Comparison of ENCODE assay signal across 11 mouse cellular contexts in the genomic region with DNA sequence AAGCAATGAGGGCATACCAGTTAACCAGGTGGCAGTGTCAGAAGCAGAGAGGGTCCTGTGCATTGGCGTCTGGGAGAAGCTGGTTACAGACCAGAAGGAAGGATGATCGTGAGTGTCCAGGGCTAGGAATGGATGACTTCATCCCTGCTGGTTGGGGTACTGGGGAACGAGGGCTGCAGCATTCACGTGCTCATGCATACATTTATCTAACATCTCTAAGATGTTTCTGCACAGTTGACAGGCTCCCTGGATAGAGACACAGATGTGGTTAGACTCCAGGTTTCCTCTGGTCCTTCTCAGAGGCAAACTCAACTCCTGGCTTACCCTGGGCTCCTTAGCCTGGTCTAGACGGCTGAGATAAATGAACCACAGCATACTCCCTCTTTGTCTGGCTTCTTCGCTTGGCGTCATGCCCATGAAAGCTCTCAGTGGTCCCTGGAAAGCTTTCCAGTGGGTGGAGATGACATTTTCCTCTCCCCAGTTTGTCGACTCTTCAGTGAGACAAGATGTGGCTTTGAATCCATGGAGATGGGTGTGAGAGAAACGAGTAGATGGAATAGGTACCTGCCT. TPM values are rescaled to one million over a fixed set of nuclear protein-coding genes. Genes with fewer than 3 reads are reported as not detected.
DNase-seq lines count a peak whose midpoint lies in the region; ATAC-seq and TF ChIP-seq lines count a peak whose summit lies in the region.
"Had no signal": no experiment of that assay in that cellular context is flagged by ENCODE, and none has a peak within 500 bp of the region (broad histone marks: within the 10 kb centered on the region; RNA-seq: fewer than 3 reads in every experiment).

No protein-coding gene starts in this region.

- no peaks in the 10 kb centered on the region for H3K9me3 ChIP-seq in lung, postnatal 0 days (ENCODE audit: low read length)
- peaks cover 4% of the 10 kb centered on the region; the same call in 1 of the 2 replicates for H3K9me3 ChIP-seq in heart, embryonic 14.5 days (ENCODE audit: control insufficient read depth, low read length)
- H3K9me3 ChIP-seq: G1E; liver, embryonic 13.5 days had no signal

- intact Hi-C loops in heart, adult 2 months (cut with DNase I): no loop called here

- 22% methylated on average over 9 of the region's 9 CpGs for WGBS in heart, adult 2 months
- 30% methylated on average over 9 of the region's 9 CpGs for WGBS in lung, postnatal 0 days
- WGBS in heart, embryonic 14.5 days: 36% methylated on average over 9 of the region's 9 CpGs

- no peaks in the 10 kb centered on the region for H3K27me3 ChIP-seq in heart, adult 2 months (ENCODE audit: control insufficient read depth, insufficient read depth, low read length)
- no peaks in the 10 kb centered on the region for H3K27me3 ChIP-seq in lung, postnatal 0 days (replicated peaks; ENCODE audit: insufficient read depth, low read length)
- peaks cover 3% of the 10 kb centered on the region; the same call in 1 of the 2 replicates for H3K27me3 ChIP-seq in heart, embryonic 14.5 days (ENCODE audit: control insufficient read depth, insufficient read depth, low read length)
- H3K27me3 ChIP-seq: liver, embryonic 13.5 days; neural tube, embryonic 12.5 days had no signal

- TF ChIP-seq POLR2A in heart, adult 2 months (IDR thresholded peaks at IDR 0.05; ENCODE audit: insufficient read depth, low read depth, low read length): no peak

- peaks cover 24% of the 10 kb centered on the region for H3K4me1 ChIP-seq in heart, adult 2 months (ENCODE audit: control insufficient read depth, insufficient read depth, low read length)
- H3K4me1 ChIP-seq in lung, postnatal 0 days (ENCODE audit: insufficient read depth, low read depth, low read length): peaks cover 28% of the 10 kb centered on the region
- H3K4me1 ChIP-seq in heart, embryonic 14.5 days (ENCODE audit: control insufficient read depth in 2 of 2, insufficient read depth in 2 of 2, low read length in 2 of 2): peaks cover 39 to 41% of the 10 kb centered on the region in 2 experiments
- H3K4me1 ChIP-seq: liver, embryonic 13.5 days had no signal

- TF ChIP-seq EP300 in heart, adult 2 months (IDR thresholded peaks at IDR 0.05; ENCODE audit: insufficient read depth, low read depth, low read length): no peak
- no peak for TF ChIP-seq EP300 in lung, postnatal 0 days (IDR thresholded peaks at IDR 0.05)

- peak in 1 of 2 experiments; percentile 20 for DNase-seq in heart, adult 2 months
- no peak for DNase-seq in heart, adult 8-10 months (ENCODE audit: low spot score)
- DNase-seq in lung, postnatal 0 days (ENCODE audit: low spot score): peak; percentile 41
- DNase-seq in lung, postnatal 25 days (ENCODE audit: low spot score): no peak
- DNase-seq in urinary bladder, postnatal 10 days (ENCODE audit: low spot score): no peak
- no peak for DNase-seq in T-cell, adult 2 months (ENCODE audit: low spot score)
- DNase-seq: liver, embryonic 13.5 days had no signal

- H3K36me3 ChIP-seq in heart, adult 2 months (ENCODE audit: control insufficient read depth, insufficient read depth, low read length): 0 out of 2 replicates have a peak, but pooled peaks cover 2% of the 10 kb centered on the region
- no peaks in the 10 kb centered on the region for H3K36me3 ChIP-seq in lung, postnatal 0 days (ENCODE audit: insufficient read depth, low read length)
- no peaks in the 10 kb centered on the region for H3K36me3 ChIP-seq in heart, embryonic 14.5 days (ENCODE audit: control insufficient read depth, insufficient read depth, low read length)
- H3K36me3 ChIP-seq: G1E; liver, embryonic 13.5 days; neural tube, embryonic 12.5 days had no signal

- no peak for ATAC-seq in lung, postnatal 0 days
- no peak for ATAC-seq in heart, embryonic 14.5 days (ENCODE audit: insufficient number of reproducible peaks, insufficient read depth, low FRiP score, low read depth)
- ATAC-seq in megakaryocyte-erythroid progenitor cell, adult 5-6 weeks (replicated peaks; ENCODE audit: low FRiP score, low TSS enrichment, poor library complexity, severe bottlenecking): peak; percentile 51

- H3K79me2 ChIP-seq in heart, adult 2 months (replicated peaks; ENCODE audit: control insufficient read depth, insufficient read depth, low read length): no peaks in the 10 kb centered on the region

- no peak for TF ChIP-seq CTCF in heart, adult 2 months (IDR thresholded peaks at IDR 0.05)
- TF ChIP-seq CTCF in lung, postnatal 0 days (IDR thresholded peaks at IDR 0.05): no peak

- H3K4me3 ChIP-seq in heart, adult 2 months: no peak overlapping the region
- no peak overlapping the region for H3K4me3 ChIP-seq in lung, postnatal 0 days (ENCODE audit: low read depth, low read length)
- no peak overlapping the region for H3K4me3 ChIP-seq in heart, embryonic 14.5 days (ENCODE audit: control insufficient read depth in 1 of 2, insufficient read depth in 1 of 2, low read depth in 1 of 2, low read length in 2 of 2)
- H3K4me3 ChIP-seq: liver, embryonic 13.5 days; neural tube, embryonic 12.5 days had no signal

- H3K4me2 ChIP-seq in lung, postnatal 0 days (replicated peaks; ENCODE audit: low read depth, low read length): no peak overlapping the region
- peak overlapping the region; percentile 26 for H3K4me2 ChIP-seq in heart, embryonic 14.5 days (ENCODE audit: low read length)
- H3K4me2 ChIP-seq: liver, embryonic 13.5 days; neural tube, embryonic 12.5 days had no signal

- peak overlapping the region; percentile 72 for H3K27ac ChIP-seq in heart, adult 2 months
- H3K27ac ChIP-seq in lung, postnatal 0 days (ENCODE audit: low read length): no peak overlapping the region
- H3K27ac ChIP-seq in heart, embryonic 14.5 days (replicated peaks in 1 of 2; ENCODE audit: control insufficient read depth in 1 of 2, insufficient read depth in 1 of 2, low read depth in 2 of 2, low read length in 2 of 2): peak overlapping the region; percentile 63 to 73; a peak in 3 of 4 replicates
- H3K27ac ChIP-seq: liver, embryonic 13.5 days; neural tube, embryonic 12.5 days had no signal

- H3K9ac ChIP-seq in heart, adult 2 months (ENCODE audit: low read depth, low read length): no peak overlapping the region
- H3K9ac ChIP-seq in lung, postnatal 0 days (replicated peaks; ENCODE audit: low read depth): no peak overlapping the region
- H3K9ac ChIP-seq in heart, embryonic 14.5 days (ENCODE audit: low read length): no peak overlapping the region
- H3K9ac ChIP-seq: liver, embryonic 13.5 days; neural tube, embryonic 12.5 days had no signal

RNA-seq across cellular contexts. Expression of gene 1700029H14Rik, which starts 30.6 kb away (rescaled TPM):
- not detected for total RNA-seq in heart, adult 2 months (2021)
- 0.32 and 0.45 TPM in 2 replicates for polyA plus RNA-seq in heart, adult 2 months (2012; rRNA removed)
- total RNA-seq in heart, adult 8-10 months (2022): not detected
- polyA plus RNA-seq in lung, postnatal 0 days (2015; fragmentation: Nextera tagmentation; extraction: Ambion mirVana): not detected in 2 replicates
- polyA plus RNA-seq in heart, embryonic 14.5 days (2014; fragmentation: Nextera tagmentation; extraction: Ambion mirVana): not detected in 2 replicates
- total RNA-seq in megakaryocyte-erythroid progenitor cell, adult 5-6 weeks (2014; fragmentation: Nextera tagmentation): not detected in 2 replicates
- total RNA-seq in megakaryocyte-erythroid progenitor cell, adult 5-6 weeks (2017): not detected in 2 replicates
- polyA plus RNA-seq: G1E; liver, embryonic 13.5 days; neural tube, embryonic 12.5 days had no signal

RNA-seq across cellular contexts. Expression of gene Gas6, which starts 37.4 kb away (rescaled TPM):
- 100 to 1,000 TPM; 114 to 129 TPM for total RNA-seq in heart, adult 2 months (2021)
- 133 and 153 TPM in 2 replicates for polyA plus RNA-seq in heart, adult 2 months (2012; rRNA removed)
- 100 to 1,000 TPM; 113 to 140 (median 124) TPM for total RNA-seq in heart, adult 8-10 months (2022)
- polyA plus RNA-seq in lung, postnatal 0 days (2015; fragmentation: Nextera tagmentation; extraction: Ambion mirVana): 177 and 201 TPM in 2 replicates
- polyA plus RNA-seq in heart, embryonic 14.5 days (2014; fragmentation: Nextera tagmentation; extraction: Ambion mirVana): 123 and 151 TPM in 2 replicates
- not detected in 2 replicates for total RNA-seq in megakaryocyte-erythroid progenitor cell, adult 5-6 weeks (2014; fragmentation: Nextera tagmentation)
- 1.3 TPM in 1 of 2 replicates, not detected in the other for total RNA-seq in megakaryocyte-erythroid progenitor cell, adult 5-6 weeks (2017)
- total RNA-seq: G1E had no signal
- polyA plus RNA-seq: G1E had no signal

Comparison
In these comparisons a context has a peak if more than half of its experiments do, and no peak if none do; other contexts are left out.
1. RNA of gene Gas6, which starts 37.4 kb away (total RNA-seq): 113 to 140 TPM in heart, adult 8-10 months and 114 to 129 TPM in heart, adult 2 months; 1.3 TPM in megakaryocyte-erythroid progenitor cell, adult 5-6 weeks; every median in the first group is over 10 times any median in the second.